In the genomic region with DNA sequence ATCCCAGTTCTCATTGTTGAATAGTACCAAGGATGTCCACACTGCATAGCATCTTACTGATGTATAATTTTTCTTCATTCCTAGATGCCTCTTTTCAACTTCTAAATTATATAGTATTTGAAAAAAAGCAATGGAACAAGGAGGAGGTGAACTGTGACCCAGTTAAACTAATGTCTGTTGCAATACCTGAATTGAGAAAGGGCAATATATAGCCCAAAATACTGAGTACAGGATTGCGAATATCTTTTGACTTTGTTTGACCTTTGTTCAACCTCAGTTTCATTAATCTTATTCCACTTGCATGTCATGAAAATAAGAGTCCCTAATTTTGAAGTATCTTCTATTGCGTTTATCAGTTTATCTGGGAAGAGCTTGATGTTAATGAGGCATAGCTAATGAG, we compare ENCODE assay signal across 19 mouse cellular contexts. TPM values are rescaled to one million over a fixed set of nuclear protein-coding genes. Genes with fewer than 3 reads are reported as not detected.
DNase-seq lines count a peak whose midpoint lies in the region; ATAC-seq and TF ChIP-seq lines count a peak whose summit lies in the region.
"Had no signal": no experiment of that assay in that cellular context is flagged by ENCODE, and none has a peak within 500 bp of the region (broad histone marks: within the 10 kb centered on the region; RNA-seq: fewer than 3 reads in every experiment).

No protein-coding gene starts in this region.

- H3K4me2 ChIP-seq in liver, postnatal 0 days (ENCODE audit: low read depth, low read length) = no peak overlapping the region
- H3K4me2 ChIP-seq in liver, embryonic 11.5 days = no peak overlapping the region

- TF ChIP-seq CTCF in liver, adult 2 months (IDR thresholded peaks at IDR 0.05; ENCODE audit: low read depth, low read length) = no peak
- no peak for TF ChIP-seq CTCF in liver, postnatal 0 days (IDR thresholded peaks at IDR 0.05; ENCODE audit: low read depth)

- peak; percentile 61 for DNase-seq in liver, adult 2 months (ENCODE audit: extremely low read depth, low read depth, low spot score)
- no peak for DNase-seq in liver
- DNase-seq in liver, postnatal 0 days = no peak
- no peak for DNase-seq in liver, embryonic 11.5 days (ENCODE audit: low spot score)
- DNase-seq: adrenal gland, adult 2 months; adrenal gland, adult 8-10 months; adrenal gland, postnatal 10 days; adrenal gland, postnatal 14 days; adrenal gland, postnatal 25 days; adrenal gland, postnatal 36 days; B cell, adult 2 months; cerebellum, adult 11 months; cerebellum, adult 11-12 months; cerebellum, adult 18-20 months had no signal

- H3K4me3 ChIP-seq in liver, adult 2 months (ENCODE audit: insufficient read depth, low read depth, low read length) = no peak overlapping the region
- no peak overlapping the region for H3K4me3 ChIP-seq in liver, postnatal 0 days (ENCODE audit: low read depth, low read length)
- no peak overlapping the region for H3K4me3 ChIP-seq in liver, embryonic 11.5 days (ENCODE audit: low read depth, low read length)

- TF ChIP-seq POLR2A in liver, adult 2 months (IDR thresholded peaks at IDR 0.05; ENCODE audit: extremely low read depth, insufficient read depth, low read length) = no peak

- ATAC-seq in liver, postnatal 0 days = peak; percentile 65; the same call in 1 of the 2 replicates
- ATAC-seq in liver, embryonic 11.5 days (replicated peaks; ENCODE audit: low FRiP score) = no peak
- ATAC-seq: activated CD4-positive, CD25-positive, alpha-beta regulatory T cell, adult 4 months; CD4-positive, CD25-positive, alpha-beta regulatory T cell, adult 4 months; Patski had no signal

- H3K9ac ChIP-seq in liver, adult 2 months (ENCODE audit: low read depth, low read length) = no peak overlapping the region
- H3K9ac ChIP-seq in liver, postnatal 0 days (replicated peaks) = no peak overlapping the region
- no peak overlapping the region for H3K9ac ChIP-seq in liver, embryonic 11.5 days (ENCODE audit: low read depth, low read length)

- H3K27me3 ChIP-seq in liver, adult 2 months (ENCODE audit: control insufficient read depth, insufficient read depth, low read length) = no peaks in the 10 kb centered on the region
- no peaks in the 10 kb centered on the region for H3K27me3 ChIP-seq in liver, postnatal 0 days (ENCODE audit: insufficient read depth, low read length)
- H3K27me3 ChIP-seq in liver, embryonic 11.5 days (replicated peaks; ENCODE audit: control insufficient read depth, insufficient read depth, low read length) = no peaks in the 10 kb centered on the region
- H3K27me3 ChIP-seq: CH12.LX, Patski had no signal

- 41% methylated on average over 2 of the region's 2 CpGs for WGBS in liver, adult 2 months
- 76% methylated on average over 2 of the region's 2 CpGs for WGBS in liver, postnatal 0 days (ENCODE audit: insufficient replicate concordance)
- 88% methylated on average over 2 of the region's 2 CpGs for WGBS in liver, embryonic 11.5 days

- H3K4me1 ChIP-seq in liver, adult 2 months (ENCODE audit: control insufficient read depth, insufficient read depth, low read length) = peaks cover 9% of the 10 kb centered on the region; the same call in 1 of the 2 replicates
- no peaks in the 10 kb centered on the region for H3K4me1 ChIP-seq in liver, postnatal 0 days (ENCODE audit: insufficient read depth)
- no peaks in the 10 kb centered on the region for H3K4me1 ChIP-seq in liver, embryonic 11.5 days (replicated peaks; ENCODE audit: control insufficient read depth, insufficient read depth, low read length)

- no peaks in the 10 kb centered on the region; the same call in 1 of the 2 replicates for H3K79me2 ChIP-seq in liver, adult 2 months (ENCODE audit: control insufficient read depth, insufficient read depth, low read length)

- H3K9me3 ChIP-seq in liver, postnatal 0 days (ENCODE audit: low read length) = no peaks in the 10 kb centered on the region
- H3K9me3 ChIP-seq in liver, embryonic 11.5 days (ENCODE audit: control insufficient read depth, low read length) = no peaks in the 10 kb centered on the region
- H3K9me3 ChIP-seq: G1E had no signal

- no peak for TF ChIP-seq EP300 in liver, postnatal 0 days (IDR thresholded peaks at IDR 0.05; ENCODE audit: low read depth)

- H3K36me3 ChIP-seq in liver, adult 2 months (ENCODE audit: control insufficient read depth, insufficient read depth, low read length) = peaks cover 59% of the 10 kb centered on the region
- H3K36me3 ChIP-seq in liver, postnatal 0 days (replicated peaks; ENCODE audit: insufficient read depth, low read length) = peaks cover 83% of the 10 kb centered on the region
- H3K36me3 ChIP-seq in liver, embryonic 11.5 days (ENCODE audit: control insufficient read depth, insufficient read depth, low read length) = peaks cover 31% of the 10 kb centered on the region; the same call in 1 of the 2 replicates

- H3K27ac ChIP-seq in liver, adult 2 months (replicated peaks; ENCODE audit: insufficient read depth, low read depth, low read length) = no peak overlapping the region
- peak overlapping the region; percentile 49; the same call in 1 of the 2 replicates for H3K27ac ChIP-seq in liver, postnatal 0 days (ENCODE audit: low read depth)
- H3K27ac ChIP-seq in liver, embryonic 11.5 days (ENCODE audit: low read depth, low read length) = no peak overlapping the region

RNA-seq across cellular contexts. Expression of a gene that starts 16.3 kb away (rescaled TPM):
- 0.13 TPM in 1 of 2 replicates, not detected in the other for total RNA-seq in liver, adult 2 months (2014; rRNA removed)
- polyA plus RNA-seq in liver, adult 2 months (2012; rRNA removed) = 0.05 TPM in 1 of 2 replicates, not detected in the other
- 1.3 and 1.5 TPM in 2 replicates for polyA plus RNA-seq in liver, postnatal 0 days (2015; fragmentation: Nextera tagmentation; extraction: Ambion mirVana)
- polyA plus RNA-seq in liver, embryonic 11.5 days (2014; fragmentation: Nextera tagmentation; extraction: Ambion mirVana) = 3.0 and 4.1 TPM in 2 replicates

RNA-seq across cellular contexts. Expression of a gene that starts 19.0 kb away (rescaled TPM):
- 56.0 and 73.1 TPM in 2 replicates for total RNA-seq in liver, adult 2 months (2014; rRNA removed)
- polyA plus RNA-seq in liver, adult 2 months (2012; rRNA removed) = 4.7 and 6.9 TPM in 2 replicates
- polyA plus RNA-seq in liver, postnatal 0 days (2015; fragmentation: Nextera tagmentation; extraction: Ambion mirVana) = 27.0 and 33.8 TPM in 2 replicates
- 129 and 133 TPM in 2 replicates for polyA plus RNA-seq in liver, embryonic 11.5 days (2014; fragmentation: Nextera tagmentation; extraction: Ambion mirVana)
